Mouse (Mus musculus) ovary, adult 18-20 months (tissue): ENCODE results near the gene Fam163a.
"Not testable (repeated sequence)": the region's sequence is repeated elsewhere in the genome, so short reads cannot be mapped to it uniquely, and the experiment has no call there.

ENCODE experiments used
- DNase-seq: peaks from one replicate; pipeline ENCODE4 v3.0.0; 2022; ENCODE audit warnings: low spot score, mixed read lengths

The Fam163a gene

DNA sequence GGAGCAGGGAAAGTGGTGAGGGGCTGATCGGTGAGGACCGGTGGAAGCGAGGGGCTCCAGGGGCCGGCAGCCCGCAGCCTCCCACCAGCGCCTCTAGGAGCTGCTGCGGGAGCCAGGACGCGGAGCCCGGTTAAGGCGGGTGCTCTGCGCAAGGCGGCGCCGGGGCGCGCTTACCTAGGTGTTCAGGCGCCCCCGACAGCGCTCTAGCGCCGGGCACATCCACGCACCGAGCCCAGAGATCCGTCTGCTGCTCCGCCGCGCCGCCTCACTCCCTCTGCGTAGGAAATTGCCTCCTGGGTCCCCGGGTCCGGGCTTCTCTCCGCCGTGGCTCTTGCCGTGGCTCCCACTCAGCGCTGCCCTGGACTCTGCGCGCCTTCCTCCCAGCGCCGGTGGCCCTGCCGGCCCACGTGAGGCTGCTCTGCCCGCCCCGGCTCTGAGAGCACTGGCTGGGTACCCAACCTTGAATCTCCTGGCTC, at the start of gene Fam163a:
TSS of gene Fam163a (minus strand) at position 371 of the 476 bp plus-strand sequence.
- DNase-seq, result no peak

DNA sequence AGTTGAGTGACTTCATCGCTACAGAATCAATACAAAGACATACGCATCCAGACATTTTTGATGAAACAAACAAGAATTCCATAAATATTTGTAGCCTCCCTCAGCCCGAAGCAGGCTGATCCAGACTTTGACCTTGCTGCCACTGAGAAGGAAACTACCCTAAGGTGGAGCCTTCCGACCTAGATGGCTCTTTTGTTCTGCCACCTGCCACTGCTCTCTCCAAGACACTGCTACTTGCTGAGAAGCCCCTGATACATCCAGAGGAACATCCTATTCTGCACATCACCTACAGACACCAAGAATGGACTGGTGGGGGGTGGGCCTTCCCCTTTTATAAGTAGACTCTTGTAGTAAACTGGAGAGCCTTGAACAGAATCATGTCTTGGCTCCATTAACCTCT, 46.3 kb upstream of the Fam163a start:
- DNase-seq, result not testable (repeated sequence)

DNA sequence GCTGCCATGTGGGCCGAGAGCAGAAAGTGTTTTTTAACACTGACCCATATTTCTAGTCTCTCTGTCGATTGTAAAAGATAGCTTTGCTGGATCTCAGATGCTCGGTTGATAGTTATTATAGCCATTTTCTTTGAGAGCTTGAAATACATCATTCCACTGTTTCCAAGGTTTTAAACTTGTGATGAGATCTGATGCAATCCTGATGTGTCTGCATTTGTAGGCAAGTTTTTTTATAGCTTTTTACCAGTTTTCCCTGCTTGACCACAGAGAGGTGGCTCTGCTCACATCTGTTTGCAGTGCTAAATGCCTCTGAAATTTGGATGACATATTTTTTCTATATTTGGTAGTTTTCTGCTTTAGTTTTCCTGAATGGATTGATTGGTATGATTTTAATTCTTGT, 43.1 kb upstream of the Fam163a start:
- DNase-seq, result no peak

DNA sequence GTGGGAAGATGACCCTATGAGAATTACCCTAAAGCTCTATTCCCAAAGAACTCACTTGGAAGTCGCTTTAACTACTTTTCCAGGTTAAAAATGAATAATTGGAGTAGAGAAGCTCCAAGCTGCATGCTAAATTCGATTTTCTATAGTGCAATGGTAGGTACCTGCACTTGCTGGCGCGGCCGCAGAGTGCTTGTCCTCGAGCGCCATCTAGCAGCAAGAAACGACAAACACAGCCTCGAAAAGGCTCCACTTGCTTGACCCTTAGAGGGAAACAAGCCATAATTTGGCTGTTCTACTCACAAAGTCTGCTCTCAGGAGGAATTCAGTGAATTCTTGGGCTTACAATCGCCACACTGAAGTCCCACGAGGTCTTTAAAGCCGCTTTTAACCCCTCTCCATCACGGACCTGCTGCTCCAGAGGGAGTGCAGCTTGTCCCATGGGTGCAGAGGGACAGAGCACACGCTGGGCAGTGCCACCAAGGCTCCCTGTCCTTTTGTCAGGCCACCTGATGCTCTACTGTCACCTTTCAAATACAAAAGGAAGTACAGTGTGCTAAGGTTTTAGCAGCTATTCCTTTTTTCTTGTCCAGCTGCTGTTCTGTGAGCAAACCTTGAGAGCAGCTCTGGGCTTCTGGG, 37.0 kb upstream of the Fam163a start:
- DNase-seq, result peak; percentile 30

DNA sequence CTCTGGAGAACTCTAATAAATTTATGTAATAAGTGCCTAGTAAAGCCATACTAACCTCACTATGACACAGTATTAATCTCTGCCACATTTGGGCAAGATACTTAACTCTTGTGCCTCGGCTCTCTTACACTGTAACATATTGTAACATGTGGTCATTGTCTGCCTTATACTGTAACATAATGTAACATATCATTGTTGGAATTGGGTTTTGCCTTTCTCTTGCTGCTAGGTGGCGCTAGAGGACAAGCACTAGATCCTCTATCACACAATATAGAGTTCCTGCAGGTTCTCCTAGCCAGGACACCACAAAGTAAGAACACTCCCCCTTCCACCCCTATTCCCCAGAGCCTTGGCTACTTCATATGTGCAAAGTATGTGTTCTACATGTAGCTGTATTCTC, 36.2 kb upstream of the Fam163a start:
- no peak for DNase-seq

DNA sequence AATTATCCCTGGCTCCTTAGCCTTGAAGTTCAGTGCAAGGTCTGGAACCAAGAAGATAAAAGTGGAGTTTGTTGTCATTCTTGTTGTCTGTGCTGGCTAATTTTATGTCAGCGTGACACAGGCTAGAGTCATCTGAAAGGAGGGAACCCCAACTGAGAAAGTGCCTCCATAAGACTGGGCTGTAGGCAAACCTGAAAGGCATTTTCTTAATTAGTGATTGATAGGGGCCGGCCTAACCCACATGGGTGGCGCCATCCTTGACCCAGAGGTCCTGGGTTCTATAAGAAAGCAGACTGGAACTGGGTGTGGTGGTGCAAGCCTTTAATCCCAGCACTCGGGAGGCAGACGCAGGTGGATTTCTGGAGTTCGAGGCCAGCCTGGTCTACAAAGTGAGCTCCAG, 26.3 kb upstream of the Fam163a start:
- DNase-seq, result peak; percentile 38

DNA sequence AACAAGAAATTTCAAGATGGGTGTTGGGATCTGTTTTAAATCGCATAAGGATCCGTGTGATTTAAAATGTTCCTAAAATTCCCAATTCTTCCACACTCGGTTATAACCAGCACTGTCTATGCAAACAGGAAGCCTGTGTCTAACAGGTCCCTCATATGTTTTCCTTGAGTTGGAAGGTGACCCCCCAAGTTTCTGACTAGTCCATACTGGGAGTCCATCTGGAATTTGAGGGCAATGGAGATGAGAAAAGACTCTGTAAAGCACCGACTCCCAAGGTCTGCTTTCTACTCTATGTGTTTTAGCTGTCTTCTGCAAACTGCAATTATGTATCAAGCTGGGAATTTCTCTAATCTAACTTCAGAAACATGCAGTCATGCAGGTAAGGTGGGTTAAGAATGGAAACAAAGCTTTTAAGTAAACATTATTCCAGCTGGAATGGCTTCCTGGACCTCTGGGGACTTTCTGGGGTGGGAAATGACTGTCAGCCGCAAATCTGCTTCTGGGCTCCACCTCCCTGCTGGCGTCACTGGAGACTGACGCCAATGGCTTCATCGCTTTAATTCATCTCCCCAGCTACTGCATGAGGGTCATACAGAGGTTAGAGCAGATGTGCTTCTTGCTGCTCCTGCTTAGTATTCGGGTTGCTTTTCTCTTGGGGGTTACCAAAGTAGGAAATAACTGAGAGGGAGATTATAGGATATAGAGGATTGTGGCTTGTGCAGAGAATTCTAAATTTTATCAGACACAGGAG, 25.7 kb upstream of the Fam163a start:
- DNase-seq, result peak; percentile 35

DNA sequence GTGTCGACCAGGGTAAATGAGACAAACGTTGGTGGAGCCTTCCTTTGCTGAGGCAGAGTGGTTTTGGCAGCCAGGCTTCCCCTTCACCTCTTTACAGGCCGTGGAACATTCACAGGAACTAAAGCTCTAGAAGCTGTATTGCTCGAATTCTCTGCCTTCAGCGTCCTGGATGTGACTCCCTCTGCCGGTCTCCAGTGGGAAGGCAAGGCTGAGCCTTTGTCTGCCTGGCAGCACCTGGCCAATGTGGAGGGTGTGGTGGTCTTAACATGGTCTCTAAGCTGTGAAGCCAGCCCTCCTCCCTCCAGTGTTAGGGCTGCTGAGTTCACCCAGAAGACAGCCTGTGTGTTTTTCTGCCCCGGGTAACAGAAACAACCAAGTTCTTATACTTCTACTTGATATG, 24.6 kb upstream of the Fam163a start:
- DNase-seq, result no peak

DNA sequence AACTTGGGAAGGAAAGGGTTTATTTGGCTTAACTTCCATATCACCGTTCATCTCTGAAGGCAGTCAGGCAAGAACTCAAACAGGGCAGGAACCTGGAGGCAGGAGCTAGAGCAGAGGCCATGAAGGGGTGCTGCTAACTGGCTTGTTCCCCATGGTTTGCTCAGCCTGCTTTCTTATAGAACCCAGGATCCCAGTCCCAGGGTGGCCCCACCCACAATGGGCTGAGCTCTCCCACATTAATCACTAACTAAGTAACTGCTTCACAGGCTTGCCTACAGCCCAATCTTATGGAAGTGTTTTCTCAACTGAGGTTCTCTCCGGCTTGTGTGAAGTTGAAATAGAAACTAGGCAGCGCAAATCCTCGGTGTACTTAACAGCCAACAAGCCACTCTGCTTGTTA, 23.9 kb upstream of the Fam163a start:
- DNase-seq, result no peak

DNA sequence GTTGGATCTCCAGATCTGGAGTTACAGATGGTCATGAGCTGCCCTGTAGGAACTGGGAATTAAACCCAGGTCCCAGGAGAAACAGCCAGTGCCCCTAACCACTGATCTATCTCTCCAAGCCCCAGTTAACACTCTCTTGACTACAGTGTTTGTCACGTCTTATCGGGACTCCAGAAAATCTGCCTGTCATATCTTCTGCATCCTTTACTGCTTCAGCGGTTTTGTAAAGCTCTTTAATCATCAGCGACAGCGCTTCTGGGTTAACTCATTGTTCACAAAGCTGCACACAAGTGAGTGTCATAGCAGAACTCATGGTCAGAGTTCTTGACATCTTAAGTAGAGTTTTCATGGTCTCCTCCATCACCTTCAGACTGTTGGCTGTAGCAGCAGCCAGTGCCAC, 22.1 kb upstream of the Fam163a start:
- DNase-seq, result no peak

DNA sequence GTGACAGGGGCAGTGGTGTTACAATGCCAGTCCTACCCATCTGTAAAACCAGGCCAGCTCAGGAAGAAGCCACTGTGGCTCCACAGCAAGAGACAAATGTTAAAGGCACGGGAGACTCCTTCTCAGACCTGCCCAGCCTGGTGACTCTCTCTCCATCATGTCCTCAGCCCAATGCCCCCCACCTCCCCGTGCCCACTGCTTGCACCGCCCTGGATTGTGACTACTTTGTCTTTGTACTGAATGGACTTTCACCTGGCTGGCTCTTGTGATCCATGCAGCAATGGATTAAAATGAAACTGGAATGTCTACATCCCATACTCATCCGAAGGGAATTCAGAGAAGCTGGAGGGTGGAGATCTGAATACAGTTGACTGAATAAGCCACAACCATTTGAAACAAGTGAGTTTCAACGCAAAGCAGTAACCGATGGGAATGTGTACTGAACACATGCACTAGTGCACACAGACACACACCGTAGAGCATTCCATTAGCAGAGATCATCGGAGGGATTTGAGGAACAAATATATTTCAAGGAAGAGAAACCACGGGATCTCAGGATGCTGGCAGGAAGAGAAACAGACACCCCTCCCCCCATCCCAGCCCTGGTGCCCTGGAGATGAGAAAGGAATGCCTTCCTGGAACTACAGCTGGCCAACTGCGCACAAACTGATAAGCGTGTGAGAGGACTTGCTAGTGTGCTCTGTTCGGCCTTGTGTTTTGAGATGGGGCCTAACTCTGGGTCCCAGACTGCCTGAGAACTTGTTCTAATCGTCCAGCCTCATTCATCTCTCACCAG, 17.6 kb upstream of the Fam163a start:
- DNase-seq, result peak; percentile 60

DNA sequence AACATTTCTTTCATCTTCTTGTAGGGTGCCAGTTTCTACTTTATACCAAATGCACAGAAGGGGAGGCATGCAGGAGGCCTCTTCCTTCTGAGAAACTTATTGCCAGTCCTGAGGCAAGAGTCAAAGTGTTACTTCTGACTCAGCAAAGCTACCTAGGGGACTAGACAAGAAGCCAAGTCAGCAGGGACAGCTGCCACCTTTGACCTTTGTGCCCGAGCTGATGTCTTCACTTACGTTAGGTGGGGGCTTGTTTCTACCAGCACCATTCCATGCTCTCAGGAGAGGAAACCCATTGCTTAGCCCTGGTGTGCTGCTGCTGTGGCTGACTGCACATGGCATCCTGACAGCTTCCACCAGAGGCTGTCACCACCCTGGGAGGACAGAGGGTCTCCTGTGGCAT, 16.5 kb upstream of the Fam163a start:
- DNase-seq, result no peak

DNA sequence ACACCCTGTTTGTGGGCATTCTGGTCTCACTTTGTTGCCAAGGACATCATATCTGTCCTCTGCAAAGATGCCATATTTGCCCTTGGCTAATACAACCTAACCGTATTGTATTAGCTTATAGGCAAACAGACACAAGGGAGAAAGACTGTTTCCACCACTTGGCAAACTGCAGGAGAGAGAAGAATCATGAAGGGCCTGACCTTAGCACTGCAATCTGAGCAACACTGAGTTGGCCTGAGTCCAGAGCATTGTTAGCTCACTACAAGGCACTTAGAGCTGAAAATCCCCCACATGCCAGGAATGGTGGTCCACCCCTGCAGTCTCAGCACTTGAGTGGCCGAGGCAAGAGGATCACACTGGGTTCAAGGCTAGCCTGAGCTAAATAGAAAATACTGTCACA, 13.7 kb upstream of the Fam163a start:
- DNase-seq, result no peak

DNA sequence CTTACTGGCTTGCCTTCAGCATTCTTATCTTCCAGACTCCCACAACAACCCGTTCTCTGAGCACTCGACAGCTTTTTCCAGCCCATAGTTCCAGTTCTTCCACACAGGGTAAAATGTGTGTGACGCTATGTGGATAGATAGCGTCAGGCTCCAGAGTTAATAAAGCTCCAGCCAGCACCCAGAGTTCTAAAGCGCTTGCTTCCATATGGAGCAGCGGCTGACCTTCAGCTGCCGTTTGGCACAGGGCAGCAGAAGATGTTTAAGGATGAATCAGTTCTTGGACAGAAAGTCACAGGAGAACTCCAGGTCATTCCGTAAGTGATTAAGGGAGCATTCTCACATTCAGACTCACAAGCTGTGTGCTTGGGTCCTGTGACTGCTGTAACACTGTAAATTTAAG, 13.1 kb upstream of the Fam163a start:
- DNase-seq, result no peak

DNA sequence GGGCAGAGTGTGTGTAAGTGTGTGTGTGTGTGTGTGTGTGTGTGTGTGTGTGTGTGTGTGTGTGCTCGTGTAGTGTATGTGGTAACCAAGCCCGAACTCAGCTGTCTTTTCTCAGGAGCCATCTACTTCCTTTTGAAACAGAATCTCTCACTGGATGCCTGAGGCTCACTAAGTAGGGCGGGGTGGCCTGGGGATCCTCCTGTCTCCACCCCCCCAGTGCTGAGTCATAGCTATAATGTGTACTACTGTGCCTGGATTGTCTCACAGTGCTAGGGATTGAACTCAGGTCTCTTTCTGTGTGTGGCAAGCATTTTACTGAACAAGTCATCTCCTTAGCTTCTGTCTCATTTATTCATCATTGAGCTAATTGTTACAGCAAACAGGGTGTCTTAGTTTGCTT, 12.6 kb upstream of the Fam163a start:
- DNase-seq, result no peak

DNA sequence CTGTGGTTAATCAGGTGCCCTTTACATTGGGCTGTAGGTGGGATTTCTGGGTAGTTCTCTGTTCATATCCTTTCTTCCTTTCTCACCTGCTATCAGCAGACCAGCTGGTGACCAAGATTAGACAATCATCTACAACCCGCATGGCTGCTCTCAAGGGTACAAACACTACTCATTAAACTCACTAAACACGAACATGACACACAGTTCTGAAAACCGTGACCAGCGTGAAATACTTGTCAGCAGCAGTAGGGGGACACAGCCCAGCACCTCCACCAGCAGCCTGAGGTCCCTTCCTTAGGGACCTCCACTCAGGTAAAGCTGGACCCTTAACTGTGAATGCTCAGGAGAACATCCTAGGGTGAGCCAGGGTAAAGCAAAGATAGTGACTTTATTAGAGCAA, 11.4 kb upstream of the Fam163a start:
- DNase-seq, result no peak

DNA sequence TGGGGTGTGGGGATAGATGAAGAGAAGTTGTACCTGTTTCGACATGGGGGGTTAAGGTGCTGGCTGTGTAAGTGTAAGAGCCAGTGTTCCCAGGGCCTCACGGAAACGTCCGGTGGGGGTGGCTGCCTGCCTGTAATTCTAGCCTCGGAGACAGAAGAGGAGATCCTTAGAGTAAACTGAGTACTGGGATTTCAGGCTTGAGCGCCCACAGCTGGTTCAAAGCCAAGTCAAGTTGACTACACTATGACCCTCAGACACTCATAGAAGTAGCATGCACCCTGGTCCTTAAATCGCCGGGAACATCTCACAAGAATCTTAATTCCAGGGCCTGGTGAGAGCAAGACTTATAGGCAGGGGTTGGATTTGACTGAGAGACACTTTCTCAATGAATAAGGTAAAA, 9.8 kb upstream of the Fam163a start:
- DNase-seq, result no peak

DNA sequence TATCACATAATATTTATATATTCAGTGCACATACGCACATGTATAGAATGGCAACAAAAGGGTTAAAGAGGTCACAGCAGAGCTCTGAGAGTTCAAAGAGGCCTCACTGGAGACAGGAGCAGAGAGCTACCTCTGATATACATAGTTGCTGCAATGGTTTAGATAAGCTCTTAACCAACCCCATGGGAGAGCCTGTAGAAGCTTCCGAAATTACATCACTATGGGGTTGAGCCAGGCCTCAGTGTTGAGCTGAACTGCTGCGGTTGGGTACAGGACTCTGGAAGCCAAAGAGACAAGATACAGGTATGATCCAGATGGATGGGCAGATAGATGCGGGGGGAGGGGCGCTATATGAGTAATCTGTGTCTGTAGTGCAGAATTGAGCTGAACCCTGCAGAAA, 8.1 kb upstream of the Fam163a start:
- no peak for DNase-seq

DNA sequence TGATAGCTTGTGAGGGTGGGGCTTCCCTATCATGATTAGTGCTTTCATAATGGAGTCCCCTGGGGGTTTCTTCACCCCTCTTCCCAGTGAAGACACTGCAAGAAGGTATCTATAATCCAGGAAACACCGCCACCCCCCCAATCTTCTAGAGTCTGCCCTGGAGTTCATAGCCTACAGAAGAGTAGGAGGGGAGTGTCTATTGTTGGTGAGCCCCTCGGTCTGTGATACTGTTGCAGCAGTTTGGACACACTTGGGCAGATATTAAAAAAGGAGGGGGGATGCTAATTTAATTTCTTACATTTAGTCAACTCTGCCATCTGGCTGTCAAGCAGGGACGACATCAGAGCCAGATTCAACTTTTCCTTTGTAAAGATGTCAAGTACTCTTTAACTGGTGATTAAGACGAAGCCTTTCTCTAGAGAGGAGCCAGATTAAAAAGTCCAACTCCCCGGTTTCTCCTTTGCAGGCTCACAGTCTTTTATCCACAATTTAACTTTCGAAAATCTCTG, 7.0 kb upstream of the Fam163a start:
- no peak for DNase-seq

DNA sequence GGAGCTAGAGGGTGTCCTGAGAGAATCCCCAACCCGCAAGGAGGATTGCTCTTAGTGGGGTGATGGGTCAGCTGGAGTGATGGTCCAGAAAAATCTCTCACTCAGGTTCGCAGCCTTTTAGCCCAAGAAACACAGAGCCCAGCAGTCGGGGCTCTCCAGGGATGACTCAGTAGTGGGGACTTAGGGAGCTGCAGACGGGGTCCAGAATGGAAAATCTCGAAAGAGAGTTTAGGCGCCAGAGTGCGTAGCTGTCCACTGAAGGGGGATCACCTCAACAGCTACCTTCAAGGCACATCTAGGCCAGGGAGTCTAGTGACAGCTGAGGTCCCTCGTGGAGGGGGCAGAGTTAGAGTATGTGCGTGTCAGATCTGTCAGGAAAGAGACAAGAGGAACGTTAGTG, 338 bp upstream of the Fam163a start:
- DNase-seq, result no peak

DNA sequence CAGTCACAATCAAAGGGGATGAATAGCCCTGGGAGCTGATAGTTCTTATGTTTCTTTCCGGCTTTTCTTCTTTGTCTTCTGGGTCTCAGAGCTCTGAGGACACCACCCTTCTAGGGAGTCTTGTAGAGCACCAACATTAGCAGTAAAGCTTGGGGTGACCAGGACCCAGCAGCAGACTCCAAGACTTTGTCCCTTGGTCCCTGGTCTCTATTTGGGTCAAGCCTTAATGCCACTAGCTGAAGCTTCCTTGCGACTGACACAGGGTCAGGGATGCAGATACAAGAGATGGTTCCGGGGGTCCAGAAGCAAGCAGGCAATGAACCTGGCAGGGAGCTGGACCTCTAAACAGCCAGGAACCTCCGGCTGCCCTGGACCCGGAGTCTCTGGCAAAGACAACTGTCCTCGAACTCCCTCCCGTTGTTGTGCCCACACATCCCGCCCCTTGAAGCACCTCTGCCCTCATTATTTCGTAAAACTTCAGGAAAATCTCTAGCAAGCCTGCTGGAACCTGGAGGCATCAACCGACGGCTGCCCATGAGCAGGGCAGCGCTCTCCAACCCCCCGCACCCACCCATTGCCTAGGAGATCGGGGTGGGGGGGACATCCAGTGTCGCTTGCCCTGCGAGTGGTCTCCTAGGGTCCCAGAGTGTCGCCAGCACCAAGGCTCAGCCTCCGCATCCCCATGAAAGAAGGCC, 718 bp downstream of the Fam163a start:
- no peak for DNase-seq

DNA sequence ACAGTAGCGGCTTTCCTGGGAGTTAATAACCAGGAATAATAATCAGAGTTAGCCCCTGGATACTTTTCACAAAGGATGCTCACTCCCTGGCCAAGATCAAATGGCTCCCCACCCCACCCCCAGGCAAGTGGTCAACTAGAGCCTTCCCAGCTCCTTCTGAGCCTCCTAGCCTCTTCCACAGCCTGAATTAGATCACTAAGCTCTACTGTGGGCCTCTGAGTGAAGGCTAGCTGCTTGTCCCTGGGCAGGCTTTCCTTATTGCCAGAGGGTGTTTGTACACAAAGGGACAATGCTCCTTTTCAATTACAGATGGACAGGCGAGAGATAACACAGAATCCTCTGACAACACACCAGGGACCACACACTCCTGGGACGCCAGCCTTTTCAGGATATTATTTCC, 2.2 kb downstream of the Fam163a start:
- no peak for DNase-seq
